Mouse (Mus musculus): ENCODE results near the gene Higd1c. TPM values are rescaled to one million over a fixed set of nuclear protein-coding genes. Genes with fewer than 3 reads are reported as not detected.

The Higd1c gene
- polyA plus RNA-seq, 1 experiment = not detected

DNA sequence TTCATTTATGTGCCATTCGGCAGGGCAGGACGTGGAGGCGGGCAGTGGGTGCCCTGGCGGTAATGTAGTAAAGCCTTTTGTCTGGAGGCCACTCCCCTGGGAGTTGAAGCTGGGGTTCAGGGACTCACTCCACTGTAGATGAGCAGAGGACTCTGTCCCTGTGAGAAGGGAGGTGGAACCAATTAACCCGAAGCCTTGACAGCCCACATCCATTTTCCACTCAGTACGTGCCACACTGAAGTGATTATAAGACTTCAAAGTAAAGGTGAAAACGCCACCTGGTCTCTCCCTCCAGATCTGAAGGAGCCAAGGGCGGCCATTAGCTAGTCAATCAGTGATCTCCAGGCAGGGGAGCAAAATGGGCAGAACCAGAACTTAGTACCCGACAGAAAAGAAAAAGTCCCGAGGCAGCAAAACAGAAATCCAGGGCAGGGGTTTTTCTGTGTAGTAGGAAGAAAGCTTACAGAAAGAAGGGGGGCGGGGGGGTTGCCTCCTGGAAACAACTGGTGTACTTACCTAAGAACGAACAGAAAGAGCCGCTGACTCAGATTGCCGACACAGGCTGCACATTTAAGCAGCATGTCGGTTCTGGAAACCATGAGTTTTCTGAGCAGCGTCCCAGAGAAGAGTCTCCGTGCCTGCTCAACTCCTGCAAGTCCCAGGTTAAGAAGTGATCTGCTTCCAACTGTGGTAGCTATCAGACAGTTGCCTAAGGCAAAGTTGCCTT is 60.2 kb downstream of the Higd1c start, which contains the start of gene Slc11a2:
Slc11a2 (minus strand) TSS at position 677 of the 727 bp plus-strand sequence.
- Histone ChIP-seq H3K4me3 (ENCODE audit: insufficient read depth, low read depth, low read length) (peak within 1 kb of the TSS; percentile 23), H3K4me1 (ENCODE audit: control insufficient read depth, insufficient read depth, insufficient read length, low read length) (peaks cover 12% of the 10 kb centered on the region; the same call in 1 of the 2 replicates), H3K27ac (replicated peaks; ENCODE audit: low read depth, low read length) (no peak within 1 kb of the TSS)

DNA sequence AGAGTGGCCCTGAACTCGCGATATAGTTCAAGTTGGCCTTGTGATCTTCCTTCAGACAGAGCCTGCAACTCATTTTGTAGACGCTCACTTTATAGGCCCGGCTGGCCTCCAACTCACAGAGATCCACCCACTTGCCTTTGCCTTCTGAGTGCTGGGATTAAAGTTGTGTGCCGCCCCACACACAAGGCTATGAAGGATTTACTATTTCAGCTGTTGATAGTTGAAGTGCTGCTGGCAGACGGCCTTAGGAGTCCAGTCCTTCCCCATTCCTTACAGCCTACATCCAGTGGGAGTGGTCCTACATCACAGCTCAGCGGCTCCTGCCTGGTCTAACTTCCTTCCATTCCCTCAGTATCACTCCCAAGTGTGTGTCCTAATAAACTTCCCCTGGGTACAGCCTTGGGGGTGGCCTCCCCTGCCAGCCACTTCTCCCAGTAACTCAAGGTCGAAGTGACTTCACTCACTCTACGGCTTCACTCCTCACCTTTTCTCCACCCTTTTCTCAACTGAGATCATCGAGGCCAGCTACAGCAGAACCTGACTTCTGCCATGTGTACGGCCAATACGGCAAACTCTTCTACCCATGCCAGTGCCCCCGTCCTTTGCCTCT is 64.1 kb downstream of the Higd1c start:
- no peak overlapping the region for H3K4me3 ChIP-seq (ENCODE audit: insufficient read depth, low read depth, low read length)
- no peak overlapping the region for H3K27ac ChIP-seq (replicated peaks; ENCODE audit: low read depth, low read length)
- H3K4me1 ChIP-seq (ENCODE audit: control insufficient read depth, insufficient read depth, insufficient read length, low read length) = no peaks in the 10 kb centered on the region

DNA sequence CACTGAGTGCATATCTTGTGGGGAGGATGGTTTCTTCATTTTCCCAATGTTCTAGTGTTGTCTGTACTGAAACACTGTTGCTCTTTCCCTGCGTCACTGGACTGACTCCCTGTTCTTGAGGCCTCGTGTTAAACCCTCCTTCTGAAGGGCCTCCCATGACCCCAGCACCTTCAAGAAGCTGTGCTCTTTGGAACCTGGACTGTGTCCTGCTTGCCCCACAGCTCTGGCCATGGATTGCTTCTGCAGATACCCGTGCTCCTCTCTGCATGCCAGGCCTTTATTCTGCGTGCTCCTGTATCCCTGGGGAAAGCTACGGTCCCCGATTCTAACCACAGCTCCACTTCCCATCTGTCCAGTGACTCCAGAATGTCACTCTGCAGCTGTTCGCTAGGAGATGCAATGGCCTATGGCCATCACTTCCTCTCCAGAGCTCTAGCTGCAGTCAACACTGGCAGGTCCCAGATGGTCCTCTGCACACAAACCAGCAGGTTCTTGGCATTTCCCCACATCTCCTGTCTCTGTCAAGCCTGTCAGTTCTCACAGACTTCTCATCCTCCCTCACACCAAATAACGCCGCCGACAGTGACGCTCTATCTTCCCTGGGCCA is 65.7 kb downstream of the Higd1c start:
- no peak overlapping the region for H3K27ac ChIP-seq (replicated peaks; ENCODE audit: low read depth, low read length)
- H3K4me1 ChIP-seq (ENCODE audit: control insufficient read depth, insufficient read depth, insufficient read length, low read length) = no peaks in the 10 kb centered on the region
- no peak overlapping the region for H3K4me3 ChIP-seq (ENCODE audit: insufficient read depth, low read depth, low read length)

DNA sequence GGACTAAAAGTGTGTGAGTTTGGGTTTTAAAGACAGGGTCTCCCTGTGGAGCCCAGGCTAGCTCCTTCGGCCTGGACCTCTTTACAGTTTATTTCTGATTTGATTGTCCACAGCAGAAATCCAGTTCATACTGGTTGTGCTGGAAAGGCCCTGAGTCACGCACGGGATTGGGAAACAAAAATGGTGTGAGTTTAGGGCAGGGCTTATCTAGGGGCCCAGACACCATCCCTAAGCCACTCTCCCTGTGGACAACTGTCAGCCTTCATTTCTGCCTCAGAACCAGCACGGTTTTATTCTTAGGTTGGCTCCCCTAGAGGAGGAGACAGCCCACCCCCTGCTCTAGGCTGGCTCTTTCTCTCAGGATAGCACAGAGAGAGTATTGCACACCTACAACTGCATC is 68.9 kb downstream of the Higd1c start:
- no peak overlapping the region for H3K27ac ChIP-seq (replicated peaks; ENCODE audit: low read depth, low read length)
- H3K4me3 ChIP-seq (ENCODE audit: insufficient read depth, low read depth, low read length) = no peak overlapping the region
- no peaks in the 10 kb centered on the region for H3K4me1 ChIP-seq (ENCODE audit: control insufficient read depth, insufficient read depth, insufficient read length, low read length)

Other genes starting within 250 kb of the Higd1c start
- gene Atf1, start 136.7 kb upstream of the Higd1c start, polyA plus RNA-seq (2012; ENCODE audit: insufficient read depth, insufficient read length, missing spikeins) = 22.4 and 29.0 TPM in 2 replicates
- gene Tmprss12, start 83.7 kb upstream of the Higd1c start, polyA plus RNA-seq (2012; ENCODE audit: insufficient read depth, insufficient read length, missing spikeins) = not detected in 2 replicates
- gene Mettl7a1, start 60.4 kb upstream of the Higd1c start, polyA plus RNA-seq (2012; ENCODE audit: insufficient read depth, insufficient read length, missing spikeins) = 231 and 236 TPM in 2 replicates
- gene Mettl7a3, start 29.6 kb upstream of the Higd1c start, polyA plus RNA-seq (2012; ENCODE audit: insufficient read depth, insufficient read length, missing spikeins) = not detected in 2 replicates
- not detected in 2 replicates for gene Methig1, start 11.4 kb upstream of the Higd1c start, polyA plus RNA-seq (2012; ENCODE audit: insufficient read depth, insufficient read length, missing spikeins)
- gene Mettl7a2, start 11.3 kb upstream of the Higd1c start, polyA plus RNA-seq (2012; ENCODE audit: insufficient read depth, insufficient read length, missing spikeins) = not detected in 2 replicates
- gene Gm5475, start 57.6 kb downstream of the Higd1c start, polyA plus RNA-seq (2012; ENCODE audit: insufficient read depth, insufficient read length, missing spikeins) = not detected in 2 replicates
- gene Slc11a2, start 60.5 kb downstream of the Higd1c start, polyA plus RNA-seq (2012; ENCODE audit: insufficient read depth, insufficient read length, missing spikeins) = 14.2 and 24.7 TPM in 2 replicates
- 589 and 634 TPM in 2 replicates for gene Letmd1, start 104.5 kb downstream of the Higd1c start, polyA plus RNA-seq (2012; ENCODE audit: insufficient read depth, insufficient read length, missing spikeins)
- 1.5 and 1.7 TPM in 2 replicates for gene Csrnp2, start 130.9 kb downstream of the Higd1c start, polyA plus RNA-seq (2012; ENCODE audit: insufficient read depth, insufficient read length, missing spikeins)
- gene Tfcp2, start 187.5 kb downstream of the Higd1c start, polyA plus RNA-seq (2012; ENCODE audit: insufficient read depth, insufficient read length, missing spikeins) = 7.2 and 11.7 TPM in 2 replicates
- 9.6 and 16.4 TPM in 2 replicates for gene Pou6f1, start 235.4 kb downstream of the Higd1c start, polyA plus RNA-seq (2012; ENCODE audit: insufficient read depth, insufficient read length, missing spikeins)

Measured in brown adipose tissue, adult 24 weeks (tissue).